Mouse (Mus musculus): ENCODE measurements around the gene Atp1a3. TPM values are rescaled to one million over a fixed set of nuclear protein-coding genes. Genes with fewer than 3 reads are reported as not detected.

Gene Atp1a3
- polyA plus RNA-seq, 1 experiment from 2014 or later = 0.66 TPM

GRCm38 (mm10) chr7:25006586-25007364 is 1.0 kb upstream of the Atp1a3 start:
- Histone ChIP-seq H3K27me3 (ENCODE audit: insufficient read depth, low read length) (peaks cover 80% of the 10 kb centered on the region), H3K27ac (ENCODE audit: low read length) (no peak overlapping the region), H3K4me3 (ENCODE audit: low read length) (no peak overlapping the region), H3K36me3 (ENCODE audit: insufficient read depth, low read length) (no peaks in the 10 kb centered on the region), H3K4me2 (replicated peaks; ENCODE audit: low read depth, low read length) (no peak overlapping the region), H3K9me3 (ENCODE audit: low read length) (no peaks in the 10 kb centered on the region), H3K9ac (replicated peaks; ENCODE audit: low read length) (no peak overlapping the region), H3K4me1 (ENCODE audit: insufficient read depth, low read length) (peaks cover 11% of the 10 kb centered on the region)
- 85% methylated on average over 12 of the region's 12 CpGs for WGBS
- no peak for ATAC-seq (ENCODE audit: low FRiP score, low TSS enrichment)

GRCm38 (mm10) chr7:25006171-25006570 is 413 bp upstream of the Atp1a3 start:
- 0 out of 2 replicates have a peak, but pooled peaks have one; percentile 7 for ATAC-seq (ENCODE audit: low FRiP score, low TSS enrichment)
- Histone ChIP-seq H3K9me3 (ENCODE audit: low read length) (no peaks in the 10 kb centered on the region), H3K9ac (replicated peaks; ENCODE audit: low read length) (no peak overlapping the region), H3K4me1 (ENCODE audit: insufficient read depth, low read length) (peaks cover 11% of the 10 kb centered on the region), H3K27me3 (ENCODE audit: insufficient read depth, low read length) (peaks cover 73% of the 10 kb centered on the region), H3K27ac (ENCODE audit: low read length) (no peak overlapping the region), H3K36me3 (ENCODE audit: insufficient read depth, low read length) (no peaks in the 10 kb centered on the region), H3K4me3 (ENCODE audit: low read length) (peak overlapping the region; percentile 38; the same call in 1 of the 2 replicates), H3K4me2 (replicated peaks; ENCODE audit: low read depth, low read length) (peak overlapping the region; percentile 56; the same call in 1 of the 2 replicates)
- 72% methylated on average over 3 of the region's 3 CpGs for whole genome bisulfite sequencing

- Histone ChIP-seq H3K4me1 (ENCODE audit: insufficient read depth, low read length) (peaks cover 5% of the 10 kb centered on the region; the same call in 1 of the 2 replicates), H3K27me3 (ENCODE audit: insufficient read depth, low read length) (peaks cover 60% of the 10 kb centered on the region), H3K9me3 (ENCODE audit: low read length) (no peaks in the 10 kb centered on the region), H3K4me3 (ENCODE audit: low read length) (no peak overlapping the region), H3K36me3 (ENCODE audit: insufficient read depth, low read length) (no peaks in the 10 kb centered on the region), H3K9ac (replicated peaks; ENCODE audit: low read length) (no peak overlapping the region), H3K4me2 (replicated peaks; ENCODE audit: low read depth, low read length) (no peak overlapping the region), H3K27ac (ENCODE audit: low read length) (no peak overlapping the region)
- 41% methylated on average over 7 of the region's 9 CpGs for WGBS
- ATAC-seq (ENCODE audit: low FRiP score, low TSS enrichment) = no peak
These were observed 952 bp downstream of the Atp1a3 start for GRCm38 (mm10) chr7:25004806-25005205.

DNA sequence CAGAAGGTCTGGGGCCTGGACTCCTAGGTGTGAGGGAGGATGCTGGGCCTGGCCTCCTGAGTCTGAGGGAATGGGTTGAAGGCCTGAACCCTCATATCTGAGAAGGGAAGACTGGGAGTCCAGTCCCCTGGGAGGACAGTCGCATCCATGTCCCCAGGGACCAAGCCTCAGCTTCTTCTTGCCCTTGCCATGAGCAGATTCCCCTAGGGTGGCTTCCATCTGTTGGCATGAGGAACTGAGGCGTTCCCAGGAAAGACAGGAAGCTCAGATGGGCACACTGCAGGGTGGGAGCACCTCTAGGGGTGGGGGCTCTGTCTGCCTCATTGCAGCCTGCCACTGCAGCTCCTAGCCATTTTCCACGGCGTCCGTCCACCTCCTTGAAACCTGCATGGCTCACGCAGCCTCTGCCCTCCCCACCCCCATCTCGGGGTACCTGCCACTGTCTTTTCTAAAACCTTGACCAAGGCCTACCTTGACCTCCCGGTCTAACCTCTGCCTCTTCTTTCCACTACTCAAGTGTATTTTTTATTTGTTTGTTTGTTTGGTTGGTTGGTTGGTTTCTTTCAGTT is 1.9 kb downstream of the Atp1a3 start:
- Histone ChIP-seq H3K9ac (replicated peaks; ENCODE audit: low read length) (no peak overlapping the region), H3K36me3 (ENCODE audit: insufficient read depth, low read length) (no peaks in the 10 kb centered on the region), H3K27ac (ENCODE audit: low read length) (no peak overlapping the region), H3K4me3 (ENCODE audit: low read length) (no peak overlapping the region), H3K9me3 (ENCODE audit: low read length) (no peaks in the 10 kb centered on the region), H3K4me1 (ENCODE audit: insufficient read depth, low read length) (peaks cover 5% of the 10 kb centered on the region; the same call in 1 of the 2 replicates), H3K27me3 (ENCODE audit: insufficient read depth, low read length) (peaks cover 51% of the 10 kb centered on the region), H3K4me2 (replicated peaks; ENCODE audit: low read depth, low read length) (no peak overlapping the region)
- ATAC-seq (ENCODE audit: low FRiP score, low TSS enrichment) = no peak
- 81% methylated on average over 8 of the region's 8 CpGs for WGBS

- Histone ChIP-seq H3K9ac (replicated peaks; ENCODE audit: low read length) (no peak overlapping the region), H3K27me3 (ENCODE audit: insufficient read depth, low read length) (peaks cover 45% of the 10 kb centered on the region), H3K27ac (ENCODE audit: low read length) (no peak overlapping the region), H3K36me3 (ENCODE audit: insufficient read depth, low read length) (no peaks in the 10 kb centered on the region), H3K9me3 (ENCODE audit: low read length) (no peaks in the 10 kb centered on the region), H3K4me2 (replicated peaks; ENCODE audit: low read depth, low read length) (no peak overlapping the region), H3K4me1 (ENCODE audit: insufficient read depth, low read length) (peaks cover 5% of the 10 kb centered on the region; the same call in 1 of the 2 replicates), H3K4me3 (ENCODE audit: low read length) (no peak overlapping the region)
- 41% methylated on average over 11 of the region's 11 CpGs for WGBS
- ATAC-seq (ENCODE audit: low FRiP score, low TSS enrichment) = no peak
These were observed 2.5 kb downstream of the Atp1a3 start for GRCm38 (mm10) chr7:25003291-25003690.

GRCm38 (mm10) chr7:25000711-25001110 is 5.0 kb downstream of the Atp1a3 start:
- peaks cover 4% of the 10 kb centered on the region; the same call in 1 of the 2 replicates for H3K4me1 ChIP-seq (ENCODE audit: insufficient read depth, low read length)
- ATAC-seq (ENCODE audit: low FRiP score, low TSS enrichment) = no peak
- H3K4me2 ChIP-seq (replicated peaks; ENCODE audit: low read depth, low read length) = no peak overlapping the region
- no peaks in the 10 kb centered on the region for H3K9me3 ChIP-seq (ENCODE audit: low read length)
- no peak overlapping the region for H3K9ac ChIP-seq (replicated peaks; ENCODE audit: low read length)
- H3K36me3 ChIP-seq (ENCODE audit: insufficient read depth, low read length) = no peaks in the 10 kb centered on the region
- no peak overlapping the region for H3K4me3 ChIP-seq (ENCODE audit: low read length)
- H3K27me3 ChIP-seq (ENCODE audit: insufficient read depth, low read length) = peaks cover 19% of the 10 kb centered on the region
- H3K27ac ChIP-seq (ENCODE audit: low read length) = no peak overlapping the region
- WGBS = 64% methylated on average over 12 of the region's 12 CpGs

DNA sequence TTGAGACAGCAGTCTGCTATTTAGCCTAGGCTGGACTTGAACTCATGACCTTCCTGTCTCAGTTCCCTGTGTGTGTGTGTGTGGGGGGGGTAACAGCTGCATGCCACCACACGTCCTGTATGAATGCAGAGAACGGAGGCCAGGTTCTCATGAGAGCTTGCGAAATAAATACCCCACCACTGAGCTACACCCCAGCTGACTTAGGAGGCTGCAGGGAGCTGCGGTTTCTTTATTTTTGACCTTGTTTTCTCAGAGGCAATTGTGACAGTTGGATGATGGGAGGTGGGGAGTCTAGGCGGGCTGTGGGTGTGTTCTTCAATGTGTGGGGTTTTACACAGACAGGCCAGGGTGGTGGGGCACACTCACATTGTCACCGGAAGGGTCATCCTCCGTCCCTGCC is 5.5 kb downstream of the Atp1a3 start:
- H3K4me1 ChIP-seq (ENCODE audit: insufficient read depth, low read length) = no peaks in the 10 kb centered on the region
- H3K9ac ChIP-seq (replicated peaks; ENCODE audit: low read length) = no peak overlapping the region
- ATAC-seq (ENCODE audit: low FRiP score, low TSS enrichment) = no peak
- H3K9me3 ChIP-seq (ENCODE audit: low read length) = no peaks in the 10 kb centered on the region
- no peak overlapping the region for H3K4me3 ChIP-seq (ENCODE audit: low read length)
- no peak overlapping the region for H3K4me2 ChIP-seq (replicated peaks; ENCODE audit: low read depth, low read length)
- H3K27me3 ChIP-seq (ENCODE audit: insufficient read depth, low read length) = peaks cover 14% of the 10 kb centered on the region
- H3K27ac ChIP-seq (ENCODE audit: low read length) = no peak overlapping the region
- 75% methylated on average over 7 of the region's 7 CpGs for WGBS
- no peaks in the 10 kb centered on the region for H3K36me3 ChIP-seq (ENCODE audit: insufficient read depth, low read length)

DNA sequence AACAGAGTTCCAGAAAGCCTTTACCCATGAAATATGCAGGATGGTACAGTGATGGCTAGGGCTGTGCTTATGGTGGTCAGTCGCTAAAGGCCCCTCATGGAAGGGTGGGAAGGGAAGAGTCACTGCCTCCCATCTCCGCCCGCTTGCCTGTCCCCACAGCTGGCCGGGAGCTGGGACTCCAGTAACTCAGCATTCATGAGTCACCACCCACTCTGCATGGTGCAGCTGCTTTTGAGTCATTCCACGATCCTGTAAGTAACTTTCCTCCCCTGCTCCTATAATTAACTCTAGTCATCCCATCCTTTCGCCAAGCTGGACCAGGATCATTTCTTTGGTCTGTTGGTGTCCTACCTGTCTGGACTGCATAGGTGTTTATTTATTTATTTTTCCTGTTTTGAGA is 12.7 kb downstream of the Atp1a3 start:
- no peaks in the 10 kb centered on the region for H3K4me1 ChIP-seq (ENCODE audit: insufficient read depth, low read length)
- H3K36me3 ChIP-seq (ENCODE audit: insufficient read depth, low read length) = no peaks in the 10 kb centered on the region
- H3K9me3 ChIP-seq (ENCODE audit: low read length) = no peaks in the 10 kb centered on the region
- H3K27ac ChIP-seq (ENCODE audit: low read length) = no peak overlapping the region
- 66% methylated on average over 6 of the region's 6 CpGs for WGBS
- H3K4me2 ChIP-seq (replicated peaks; ENCODE audit: low read depth, low read length) = no peak overlapping the region
- H3K4me3 ChIP-seq (ENCODE audit: low read length) = no peak overlapping the region
- ATAC-seq (ENCODE audit: low FRiP score, low TSS enrichment) = no peak
- H3K9ac ChIP-seq (replicated peaks; ENCODE audit: low read length) = no peak overlapping the region
- H3K27me3 ChIP-seq (ENCODE audit: insufficient read depth, low read length) = no peaks in the 10 kb centered on the region

- 88% methylated on average over 8 of the region's 8 CpGs for WGBS
- H3K27me3 ChIP-seq (ENCODE audit: insufficient read depth, low read length) = no peaks in the 10 kb centered on the region
- ATAC-seq (ENCODE audit: low FRiP score, low TSS enrichment) = no peak
- no peak overlapping the region for H3K4me2 ChIP-seq (replicated peaks; ENCODE audit: low read depth, low read length)
- no peaks in the 10 kb centered on the region for H3K4me1 ChIP-seq (ENCODE audit: insufficient read depth, low read length)
- no peak overlapping the region for H3K9ac ChIP-seq (replicated peaks; ENCODE audit: low read length)
- H3K27ac ChIP-seq (ENCODE audit: low read length) = no peak overlapping the region
- no peak overlapping the region for H3K4me3 ChIP-seq (ENCODE audit: low read length)
- no peaks in the 10 kb centered on the region for H3K9me3 ChIP-seq (ENCODE audit: low read length)
- H3K36me3 ChIP-seq (ENCODE audit: insufficient read depth, low read length) = no peaks in the 10 kb centered on the region
These were observed 15.3 kb downstream of the Atp1a3 start for GRCm38 (mm10) chr7:24990478-24990877.

DNA sequence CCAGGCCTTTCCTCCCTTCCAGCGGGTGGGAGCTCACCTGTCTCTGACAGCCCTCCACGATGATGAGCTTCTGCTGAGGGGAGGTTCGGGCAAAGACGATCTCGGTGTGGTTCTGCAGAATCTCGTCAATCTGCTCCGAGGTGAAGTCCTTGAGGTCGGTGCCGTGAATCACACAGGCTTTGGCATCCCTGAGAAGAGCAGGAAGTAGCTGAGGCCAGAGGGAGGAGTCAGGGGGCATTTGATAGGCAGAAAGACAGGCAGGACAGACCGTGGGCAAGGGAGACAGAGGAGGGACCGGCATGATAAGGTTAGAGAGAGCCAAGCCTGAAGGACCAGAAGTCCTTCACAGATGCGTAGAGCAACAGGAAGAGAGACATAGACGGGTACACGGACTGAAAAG is 17.8 kb downstream of the Atp1a3 start:
- WGBS = 84% methylated on average over 14 of the region's 14 CpGs
- Histone ChIP-seq H3K9ac (replicated peaks; ENCODE audit: low read length) (no peak overlapping the region), H3K4me2 (replicated peaks; ENCODE audit: low read depth, low read length) (no peak overlapping the region), H3K4me3 (ENCODE audit: low read length) (no peak overlapping the region), H3K27me3 (ENCODE audit: insufficient read depth, low read length) (no peaks in the 10 kb centered on the region), H3K4me1 (ENCODE audit: insufficient read depth, low read length) (no peaks in the 10 kb centered on the region), H3K9me3 (ENCODE audit: low read length) (no peaks in the 10 kb centered on the region), H3K27ac (ENCODE audit: low read length) (no peak overlapping the region), H3K36me3 (ENCODE audit: insufficient read depth, low read length) (no peaks in the 10 kb centered on the region)
- no peak for ATAC-seq (ENCODE audit: low FRiP score, low TSS enrichment)
